Mouse (Mus musculus) gonadal fat pad, adult 2 months (tissue): ENCODE data around the gene E4f1. TPM values are rescaled to one million over a fixed set of nuclear protein-coding genes. Genes with fewer than 3 reads are reported as not detected.

ENCODE experiments used
- DNase-seq: peaks from one replicate; pipeline ENCODE4 v3.0.0-alpha.2; 2012; ENCODE audit warnings: low read depth
- polyA plus RNA-seq: library from polyadenylated mRNA; depleted of rRNA; stranded (reverse); fragments of >200 nt; gene quantifications from 2 replicates; pipeline ENCODE4 v1.2.3, GENCODE M21; 2012

Gene E4f1
- polyA plus RNA-seq, 1 experiment: 102 TPM

GRCm38 (mm10) chr17:24481027-24481815 is 11.1 kb upstream of the E4f1 start:
- DNase-seq: no peak

GRCm38 (mm10) chr17:24480201-24480826 is 10.2 kb upstream of the E4f1 start:
- DNase-seq: no peak

GRCm38 (mm10) chr17:24479431-24479830 is 9.3 kb upstream of the E4f1 start:
- no peak for DNase-seq

GRCm38 (mm10) chr17:24478663-24479380 is 8.7 kb upstream of the E4f1 start, which contains the start of gene Mlst8:
Gene Mlst8 (minus strand): TSS chr17:24479078.
- no peak for DNase-seq

GRCm38 (mm10) chr17:24477985-24478600 is 8.0 kb upstream of the E4f1 start:
- DNase-seq: no peak

GRCm38 (mm10) chr17:24477053-24477984 is 7.2 kb upstream of the E4f1 start:
- DNase-seq: no peak

- DNase-seq: no peak
Observed at GRCm38 (mm10) chr17:24476022-24476776, 6.1 kb upstream of the E4f1 start.

GRCm38 (mm10) chr17:24475586-24475985 is 5.5 kb upstream of the E4f1 start:
- no peak for DNase-seq

GRCm38 (mm10) chr17:24474557-24474956 is 4.4 kb upstream of the E4f1 start:
- no peak for DNase-seq

- DNase-seq: no peak
Observed at GRCm38 (mm10) chr17:24473612-24474275, 3.6 kb upstream of the E4f1 start, which contains the start of gene Bricd5. Gene Bricd5 (plus strand): TSS chr17:24473884.

- DNase-seq: no peak
Observed at GRCm38 (mm10) chr17:24472512-24472911, 2.4 kb upstream of the E4f1 start.

- no peak for DNase-seq
Observed at GRCm38 (mm10) chr17:24470701-24471527, 801 bp upstream of the E4f1 start.

GRCm38 (mm10) chr17:24469336-24469909 is 690 bp downstream of the E4f1 start:
- no peak for DNase-seq

GRCm38 (mm10) chr17:24468636-24469246 is 1.4 kb downstream of the E4f1 start:
- DNase-seq: no peak

GRCm38 (mm10) chr17:24463374-24464133 is 6.6 kb downstream of the E4f1 start:
- no peak for DNase-seq

- no peak for DNase-seq
Observed at GRCm38 (mm10) chr17:24462932-24463331, 7.2 kb downstream of the E4f1 start.

- DNase-seq: no peak
Observed at GRCm38 (mm10) chr17:24461580-24461979, 8.5 kb downstream of the E4f1 start.
